Mouse (Mus musculus): ENCODE measurements around the gene 2010109A12Rik. TPM values are rescaled to one million over a fixed set of nuclear protein-coding genes. Genes with fewer than 3 reads are reported as not detected.
A peak's percentile ranks its signal among the peaks of the same experiment; 100 is the strongest.

The 2010109A12Rik gene
- polyA plus RNA-seq, 1 experiment from 2014 or later = 1.6 TPM

DNA sequence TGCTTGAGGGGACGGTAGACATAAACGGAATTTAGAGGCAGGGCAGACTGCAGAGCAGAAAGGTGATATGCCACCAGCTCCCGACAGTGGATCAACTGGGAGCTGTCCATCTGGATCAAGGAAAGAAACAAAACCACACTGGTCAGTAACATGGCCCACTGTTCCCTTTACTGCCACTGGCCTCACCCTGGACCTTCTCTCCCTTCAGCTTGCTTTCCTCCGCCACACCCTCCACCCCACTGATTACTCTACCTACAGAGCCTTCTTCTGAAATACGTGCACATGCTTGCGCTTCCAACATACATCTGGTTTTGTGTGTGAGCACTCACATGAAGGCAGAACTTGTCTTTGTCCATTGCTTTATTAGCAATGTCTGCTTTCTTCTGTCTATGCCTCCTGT lies 23.0 kb upstream of the 2010109A12Rik start:
- no peak overlapping the region for H3K4me2 ChIP-seq
- no peaks in the 10 kb centered on the region for H3K4me1 ChIP-seq (ENCODE audit: control insufficient read depth, insufficient read depth, low read length)
- H3K9me3 ChIP-seq (ENCODE audit: control insufficient read depth, low read length) = no peaks in the 10 kb centered on the region
- no peak overlapping the region for H3K4me3 ChIP-seq (ENCODE audit: low read depth, low read length)
- WGBS = 89% methylated on average over 6 of the region's 6 CpGs
- ATAC-seq (ENCODE audit: low FRiP score) (no peak), DNase-seq (ENCODE audit: low spot score, missing footprints) (no peak)
- H3K36me3 ChIP-seq (ENCODE audit: control insufficient read depth, insufficient read depth, low read length) = peaks cover 16% of the 10 kb centered on the region
- H3K27ac ChIP-seq (ENCODE audit: low read depth, low read length) = no peak overlapping the region
- no peaks in the 10 kb centered on the region for H3K27me3 ChIP-seq (ENCODE audit: control insufficient read depth, insufficient read depth, low read length)
- no peak overlapping the region for H3K9ac ChIP-seq (ENCODE audit: low read length)

DNA sequence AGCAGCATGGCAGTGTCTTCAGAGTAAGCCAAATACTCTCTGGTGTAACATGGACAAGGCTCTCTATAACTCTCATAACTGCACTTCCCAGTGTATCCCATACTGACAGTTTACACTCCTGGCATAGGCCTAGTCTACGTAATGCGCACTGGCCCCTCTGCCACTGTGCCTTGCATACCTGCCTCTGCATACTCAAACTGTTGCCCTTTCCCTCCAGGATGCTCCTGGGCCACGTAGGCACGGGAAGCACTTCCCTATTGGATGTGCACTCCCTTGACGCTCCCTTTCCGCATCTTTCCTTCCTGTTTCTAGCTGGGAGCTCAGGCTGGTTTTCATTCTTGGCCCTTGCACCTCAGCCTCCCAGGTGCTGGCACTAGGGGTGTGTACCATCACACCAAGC lies 21.8 kb upstream of the 2010109A12Rik start:
- ATAC-seq (ENCODE audit: low FRiP score) (no peak), DNase-seq (ENCODE audit: low spot score, missing footprints) (no peak)
- no peak overlapping the region for H3K9ac ChIP-seq (ENCODE audit: low read length)
- H3K27ac ChIP-seq (ENCODE audit: low read depth, low read length) = no peak overlapping the region
- H3K36me3 ChIP-seq (ENCODE audit: control insufficient read depth, insufficient read depth, low read length) = peaks cover 19% of the 10 kb centered on the region
- H3K4me3 ChIP-seq (ENCODE audit: low read depth, low read length) = no peak overlapping the region
- H3K4me2 ChIP-seq = no peak overlapping the region
- H3K4me1 ChIP-seq (ENCODE audit: control insufficient read depth, insufficient read depth, low read length) = no peaks in the 10 kb centered on the region
- H3K9me3 ChIP-seq (ENCODE audit: control insufficient read depth, low read length) = no peaks in the 10 kb centered on the region
- no peaks in the 10 kb centered on the region for H3K27me3 ChIP-seq (ENCODE audit: control insufficient read depth, insufficient read depth, low read length)
- 89% methylated on average over 6 of the region's 6 CpGs for WGBS

DNA sequence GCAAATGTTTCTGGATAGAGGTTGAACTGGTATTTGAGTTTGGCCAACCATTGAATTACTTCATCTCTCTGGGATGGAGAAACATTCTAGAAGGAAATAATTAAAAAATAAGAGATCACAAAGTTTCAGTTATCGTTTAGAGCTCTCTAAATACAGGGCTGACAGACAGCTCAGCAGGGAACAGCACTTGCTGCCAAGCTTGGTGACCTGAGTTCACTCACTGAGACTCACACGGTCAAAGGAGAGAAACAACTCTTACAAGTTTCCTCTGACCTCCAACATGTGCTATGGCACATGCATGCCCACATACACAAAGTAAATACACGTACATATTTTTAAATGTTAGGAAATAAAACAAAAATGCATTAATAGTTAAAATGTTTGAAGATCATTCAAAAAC lies 16.7 kb upstream of the 2010109A12Rik start:
- H3K36me3 ChIP-seq (ENCODE audit: control insufficient read depth, insufficient read depth, low read length) = peaks cover 16% of the 10 kb centered on the region
- no peaks in the 10 kb centered on the region for H3K4me1 ChIP-seq (ENCODE audit: control insufficient read depth, insufficient read depth, low read length)
- ATAC-seq (ENCODE audit: low FRiP score) = no peak
- WGBS = 82% methylated on average over 3 of the region's 3 CpGs
- H3K9me3 ChIP-seq (ENCODE audit: control insufficient read depth, low read length) = no peaks in the 10 kb centered on the region
- H3K27me3 ChIP-seq (ENCODE audit: control insufficient read depth, insufficient read depth, low read length) = no peaks in the 10 kb centered on the region
- H3K27ac ChIP-seq (ENCODE audit: low read depth, low read length) = no peak overlapping the region
- H3K9ac ChIP-seq (ENCODE audit: low read length) = no peak overlapping the region
- H3K4me2 ChIP-seq = no peak overlapping the region
- no peak overlapping the region for H3K4me3 ChIP-seq (ENCODE audit: low read depth, low read length)
- DNase-seq (ENCODE audit: low spot score, missing footprints) = peak; percentile 74

DNA sequence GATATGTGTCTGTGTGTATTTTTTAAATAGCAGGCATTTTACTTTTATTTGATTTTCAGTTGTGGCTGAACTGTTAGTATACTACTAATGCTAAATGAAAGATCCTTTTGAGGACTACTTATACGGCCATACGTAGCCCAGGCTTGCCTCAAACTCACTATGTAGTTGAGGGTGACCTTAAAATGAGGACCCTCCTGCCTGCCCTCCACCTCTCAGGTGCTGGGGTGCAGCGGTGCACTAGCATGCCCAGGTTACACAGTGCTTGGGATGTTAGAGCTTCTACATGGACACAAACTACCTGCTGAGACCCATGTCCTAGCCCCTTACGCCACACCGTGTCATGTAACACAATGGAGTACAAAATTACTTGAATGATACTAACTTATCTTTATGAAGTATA lies 15.9 kb upstream of the 2010109A12Rik start:
- H3K27me3 ChIP-seq (ENCODE audit: control insufficient read depth, insufficient read depth, low read length) = no peaks in the 10 kb centered on the region
- no peak overlapping the region for H3K4me3 ChIP-seq (ENCODE audit: low read depth, low read length)
- ATAC-seq (ENCODE audit: low FRiP score) (no peak), DNase-seq (ENCODE audit: low spot score, missing footprints) (peak; percentile 56)
- no peaks in the 10 kb centered on the region for H3K9me3 ChIP-seq (ENCODE audit: control insufficient read depth, low read length)
- H3K36me3 ChIP-seq (ENCODE audit: control insufficient read depth, insufficient read depth, low read length) = peaks cover 13% of the 10 kb centered on the region
- H3K4me1 ChIP-seq (ENCODE audit: control insufficient read depth, insufficient read depth, low read length) = no peaks in the 10 kb centered on the region
- 94% methylated on average over 5 of the region's 5 CpGs for WGBS
- H3K27ac ChIP-seq (ENCODE audit: low read depth, low read length) = no peak overlapping the region
- H3K9ac ChIP-seq (ENCODE audit: low read length) = no peak overlapping the region
- H3K4me2 ChIP-seq = no peak overlapping the region

DNA sequence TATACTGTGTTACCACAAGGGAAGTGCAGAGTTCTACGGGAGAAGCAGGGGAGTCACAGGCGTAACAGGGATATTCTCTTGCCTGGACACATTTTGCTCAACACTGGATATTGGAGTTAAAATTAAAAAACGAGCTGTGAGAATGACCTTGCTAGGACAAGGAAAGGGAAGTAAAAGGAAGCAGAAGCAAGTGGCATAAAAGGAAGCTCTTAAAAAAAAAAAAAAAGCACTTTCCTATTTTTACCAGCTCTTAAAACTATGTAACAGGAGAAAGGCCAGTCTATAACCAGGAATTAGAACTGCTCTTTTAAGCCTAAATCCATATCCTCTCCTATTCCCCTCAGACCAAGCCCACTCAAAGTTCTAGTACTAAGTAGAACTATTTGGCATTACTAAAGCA lies 8.1 kb upstream of the 2010109A12Rik start:
- Histone ChIP-seq H3K4me2 (no peak overlapping the region), H3K36me3 (ENCODE audit: control insufficient read depth, insufficient read depth, low read length) (peaks cover 6% of the 10 kb centered on the region), H3K4me3 (ENCODE audit: low read depth, low read length) (no peak overlapping the region), H3K27ac (ENCODE audit: low read depth, low read length) (no peak overlapping the region), H3K4me1 (ENCODE audit: control insufficient read depth, insufficient read depth, low read length) (no peaks in the 10 kb centered on the region), H3K9me3 (ENCODE audit: control insufficient read depth, low read length) (no peaks in the 10 kb centered on the region), H3K9ac (ENCODE audit: low read length) (no peak overlapping the region), H3K27me3 (ENCODE audit: control insufficient read depth, insufficient read depth, low read length) (no peaks in the 10 kb centered on the region)
- WGBS = 90% methylated on average over 3 of the region's 3 CpGs
- ATAC-seq (ENCODE audit: low FRiP score) = no peak
- DNase-seq (ENCODE audit: low spot score, missing footprints) = no peak

DNA sequence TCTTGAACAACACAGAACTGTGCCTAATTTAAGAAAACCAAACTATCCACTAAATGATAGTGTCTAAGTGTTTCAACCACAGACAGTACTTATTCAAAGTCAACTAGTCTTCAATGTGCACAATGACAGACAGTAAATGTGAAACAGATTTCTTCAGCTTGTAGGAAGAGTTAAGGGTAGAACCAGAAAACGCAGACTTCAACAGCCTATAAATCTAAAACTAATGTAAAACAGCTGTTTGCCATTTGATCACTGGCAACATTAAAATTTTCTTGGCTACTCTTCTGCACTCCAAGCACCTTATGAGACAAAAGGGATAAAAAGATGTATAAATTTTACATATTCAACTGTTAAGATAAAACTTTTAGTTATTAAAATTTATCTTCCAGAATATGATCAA lies 5.1 kb upstream of the 2010109A12Rik start:
- no peak overlapping the region for H3K27ac ChIP-seq (ENCODE audit: low read depth, low read length)
- no peaks in the 10 kb centered on the region for H3K27me3 ChIP-seq (ENCODE audit: control insufficient read depth, insufficient read depth, low read length)
- no peaks in the 10 kb centered on the region; the same call in 1 of the 2 replicates for H3K4me1 ChIP-seq (ENCODE audit: control insufficient read depth, insufficient read depth, low read length)
- H3K36me3 ChIP-seq (ENCODE audit: control insufficient read depth, insufficient read depth, low read length) = peaks cover 6% of the 10 kb centered on the region
- no peak for ATAC-seq (ENCODE audit: low FRiP score)
- H3K4me3 ChIP-seq (ENCODE audit: low read depth, low read length) = no peak overlapping the region
- no peak overlapping the region for H3K4me2 ChIP-seq
- 92% methylated on average over 1 of the region's 1 CpGs for WGBS
- DNase-seq (ENCODE audit: low spot score, missing footprints) = no peak
- no peak overlapping the region for H3K9ac ChIP-seq (ENCODE audit: low read length)
- H3K9me3 ChIP-seq (ENCODE audit: control insufficient read depth, low read length) = no peaks in the 10 kb centered on the region

DNA sequence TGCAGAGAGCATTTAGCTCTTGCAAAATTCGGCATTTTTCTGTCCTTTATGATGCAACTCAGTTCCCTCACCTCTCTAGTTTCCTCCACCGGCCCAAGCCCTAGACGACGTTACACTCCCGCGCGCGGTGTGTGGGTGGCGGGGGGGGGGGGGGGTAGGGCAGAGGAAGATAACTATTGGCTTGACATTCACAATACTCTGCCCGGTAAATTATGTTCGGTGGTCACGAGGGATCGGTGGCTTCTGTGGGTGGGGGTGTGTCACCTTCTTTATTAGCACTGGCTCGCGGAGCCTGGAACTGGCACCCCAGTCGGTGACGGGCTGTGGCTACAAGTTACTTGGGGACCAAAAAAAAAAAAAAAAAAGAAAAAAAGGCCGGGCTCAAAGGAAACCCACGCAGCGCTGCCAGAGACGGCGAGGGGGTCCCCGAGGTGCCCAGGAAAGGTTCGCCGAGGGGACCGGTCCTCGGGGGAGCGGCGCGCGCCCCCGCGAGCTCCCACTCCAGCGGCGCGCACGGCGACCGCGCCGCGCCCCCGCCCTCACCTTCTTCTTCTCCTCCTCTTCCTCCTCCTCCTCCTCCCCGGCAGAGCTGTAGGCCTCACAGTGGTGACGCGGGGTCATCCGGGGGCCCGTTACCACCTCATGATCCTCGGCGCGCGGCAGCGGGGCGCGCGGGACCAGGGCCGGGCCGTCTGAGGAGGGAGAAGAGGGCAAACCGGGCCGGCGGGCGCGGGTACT lies 778 bp upstream of the 2010109A12Rik start:
- peak; percentile 70 for ATAC-seq (ENCODE audit: low FRiP score)
- peak overlapping the region; percentile 71 for H3K4me2 ChIP-seq
- WGBS = under 1% methylated on average over 42 of the region's 63 CpGs

DNA sequence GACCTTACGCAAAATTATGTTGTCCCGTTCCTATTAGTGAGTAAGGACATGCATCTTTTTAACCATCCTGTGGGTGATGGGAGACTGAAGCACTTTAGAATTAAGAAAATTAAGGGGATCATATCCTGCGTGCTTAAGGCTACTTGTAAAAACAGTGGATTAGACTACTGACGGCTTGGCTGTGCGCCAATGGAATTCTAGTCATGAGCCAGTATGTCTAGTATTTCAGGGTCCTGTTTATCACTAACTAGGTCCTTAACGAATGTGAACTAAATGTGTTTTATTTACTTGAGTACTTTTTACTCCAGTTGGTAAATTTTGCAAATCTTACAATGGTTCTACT lies 659 bp downstream of the 2010109A12Rik start:
- Histone ChIP-seq H3K27ac (ENCODE audit: low read depth, low read length) (peak overlapping the region; percentile 86; the same call in 1 of the 2 replicates), H3K9me3 (ENCODE audit: control insufficient read depth, low read length) (no peaks in the 10 kb centered on the region), H3K36me3 (ENCODE audit: control insufficient read depth, insufficient read depth, low read length) (no peaks in the 10 kb centered on the region), H3K4me2 (peak overlapping the region; percentile 46), H3K27me3 (ENCODE audit: control insufficient read depth, insufficient read depth, low read length) (no peaks in the 10 kb centered on the region), H3K4me3 (ENCODE audit: low read depth, low read length) (peak overlapping the region; percentile 93), H3K9ac (ENCODE audit: low read length) (peak overlapping the region; percentile 93), H3K4me1 (ENCODE audit: control insufficient read depth, insufficient read depth, low read length) (no peaks in the 10 kb centered on the region; the same call in 1 of the 2 replicates)
- peak; percentile 31 for ATAC-seq (ENCODE audit: low FRiP score)
- WGBS = 9% methylated on average over 6 of the region's 6 CpGs
- DNase-seq (ENCODE audit: low spot score, missing footprints) = peak; percentile 93

More for the DNA sequence above, 778 bp upstream of the 2010109A12Rik start:
- peak overlapping the region; percentile 86 for H3K27ac ChIP-seq (ENCODE audit: low read depth, low read length)
- H3K27me3 ChIP-seq (ENCODE audit: control insufficient read depth, insufficient read depth, low read length) = no peaks in the 10 kb centered on the region
- H3K9me3 ChIP-seq (ENCODE audit: control insufficient read depth, low read length) = no peaks in the 10 kb centered on the region
- no peaks in the 10 kb centered on the region for H3K36me3 ChIP-seq (ENCODE audit: control insufficient read depth, insufficient read depth, low read length)
- peak overlapping the region; percentile 93 for H3K4me3 ChIP-seq (ENCODE audit: low read depth, low read length)
- no peaks in the 10 kb centered on the region; the same call in 1 of the 2 replicates for H3K4me1 ChIP-seq (ENCODE audit: control insufficient read depth, insufficient read depth, low read length)
- peak overlapping the region; percentile 93 for H3K9ac ChIP-seq (ENCODE audit: low read length)
- DNase-seq (ENCODE audit: low spot score, missing footprints) = peak; percentile 93

DNA sequence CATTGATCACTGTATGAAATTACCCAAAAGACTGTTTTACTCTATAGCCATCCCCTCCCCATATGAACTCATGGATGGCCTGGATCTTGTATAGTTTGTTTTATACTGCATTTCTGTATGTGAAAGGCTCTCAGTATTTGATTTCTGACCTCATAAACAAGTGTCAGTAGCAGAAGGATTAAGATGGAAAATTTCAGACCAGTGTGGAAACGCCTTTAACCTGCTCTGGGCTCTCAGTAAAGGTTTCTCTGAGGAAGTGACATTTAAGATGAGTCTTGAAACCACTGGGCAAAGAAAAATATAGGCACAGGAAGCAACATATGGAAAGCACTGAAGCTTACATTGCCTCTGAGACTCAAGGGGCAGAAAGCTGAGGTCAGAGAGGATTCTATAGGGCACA lies 1.2 kb downstream of the 2010109A12Rik start:
- 85% methylated on average over 1 of the region's 1 CpGs for WGBS
- Histone ChIP-seq H3K9me3 (ENCODE audit: control insufficient read depth, low read length) (no peaks in the 10 kb centered on the region), H3K36me3 (ENCODE audit: control insufficient read depth, insufficient read depth, low read length) (no peaks in the 10 kb centered on the region), H3K9ac (ENCODE audit: low read length) (no peak overlapping the region), H3K4me2 (no peak overlapping the region; the same call in 1 of the 2 replicates), H3K27me3 (ENCODE audit: control insufficient read depth, insufficient read depth, low read length) (no peaks in the 10 kb centered on the region), H3K4me1 (ENCODE audit: control insufficient read depth, insufficient read depth, low read length) (no peaks in the 10 kb centered on the region; the same call in 1 of the 2 replicates), H3K27ac (ENCODE audit: low read depth, low read length) (no peak overlapping the region), H3K4me3 (ENCODE audit: low read depth, low read length) (no peak overlapping the region)
- ATAC-seq (ENCODE audit: low FRiP score) (no peak), DNase-seq (ENCODE audit: low spot score, missing footprints) (peak; percentile 76)

All from midbrain, embryonic 11.5 days (tissue).